Comparison of ENCODE assay signal across 19 mouse cellular contexts in genomic region chr9:61871839-61872238, GRCm38 (mm10). TPM values are rescaled to one million over a fixed set of nuclear protein-coding genes. Genes with fewer than 3 reads are reported as not detected.
DNase-seq lines count a peak whose midpoint lies in the region; ATAC-seq and TF ChIP-seq lines count a peak whose summit lies in the region.
"Had no signal": no experiment of that assay in that cellular context is flagged by ENCODE, and none has a peak within 500 bp of the region (broad histone marks: within the 10 kb centered on the region; RNA-seq: fewer than 3 reads in every experiment).

No protein-coding gene starts in this region.

- H3K27me3 ChIP-seq in hindbrain, embryonic 10.5 days (ENCODE audit: insufficient read depth, poor library complexity, severe bottlenecking), result peaks cover 7% of the 10 kb centered on the region
- H3K27me3 ChIP-seq in hindbrain, postnatal 0 days (ENCODE audit: insufficient read depth, low read length), result no peaks in the 10 kb centered on the region
- H3K27me3 ChIP-seq in forebrain, embryonic 14.5 days (replicated peaks; ENCODE audit: control insufficient read depth, insufficient read depth, low read length), result no peaks in the 10 kb centered on the region
- 0 out of 2 replicates have a peak, but pooled peaks cover 2% of the 10 kb centered on the region for H3K27me3 ChIP-seq in hindbrain, embryonic 15.5 days
- no peaks in the 10 kb centered on the region for H3K27me3 ChIP-seq in midbrain, embryonic 15.5 days (replicated peaks)
- H3K27me3 ChIP-seq in heart, adult 2 months (ENCODE audit: control insufficient read depth, insufficient read depth, low read length), result no peaks in the 10 kb centered on the region

- H3K9me3 ChIP-seq in hindbrain, embryonic 10.5 days, result peaks cover 3% of the 10 kb centered on the region; the same call in 1 of the 2 replicates
- H3K9me3 ChIP-seq in hindbrain, postnatal 0 days (ENCODE audit: low read length), result no peaks in the 10 kb centered on the region
- no peaks in the 10 kb centered on the region for H3K9me3 ChIP-seq in forebrain, embryonic 14.5 days (replicated peaks; ENCODE audit: control insufficient read depth, low read length)
- no peaks in the 10 kb centered on the region for H3K9me3 ChIP-seq in hindbrain, embryonic 15.5 days
- H3K9me3 ChIP-seq in midbrain, embryonic 15.5 days, result no peaks in the 10 kb centered on the region
- H3K9me3 ChIP-seq: heart, embryonic 15.5 days; liver, embryonic 15.5 days had no signal

- no peaks in the 10 kb centered on the region for H3K79me2 ChIP-seq in heart, adult 2 months (replicated peaks; ENCODE audit: control insufficient read depth, insufficient read depth, low read length)

- TF ChIP-seq EP300 in heart, adult 2 months (IDR thresholded peaks at IDR 0.05; ENCODE audit: insufficient read depth, low read depth, low read length), result no peak

- TF ChIP-seq CTCF in hindbrain, postnatal 0 days (IDR thresholded peaks at IDR 0.05; ENCODE audit: low read depth), result no peak
- TF ChIP-seq CTCF in heart, adult 2 months (IDR thresholded peaks at IDR 0.05), result no peak

- WGBS in hindbrain, embryonic 10.5 days, result 30% methylated on average over 6 of the region's 6 CpGs
- 36% methylated on average over 6 of the region's 6 CpGs for WGBS in hindbrain, postnatal 0 days
- 13% methylated on average over 6 of the region's 6 CpGs for WGBS in forebrain, embryonic 14.5 days
- WGBS in hindbrain, embryonic 15.5 days, result 15% methylated on average over 6 of the region's 6 CpGs
- 26% methylated on average over 6 of the region's 6 CpGs for WGBS in midbrain, embryonic 15.5 days
- WGBS in heart, adult 2 months, result 87% methylated on average over 6 of the region's 6 CpGs

- H3K4me3 ChIP-seq in hindbrain, embryonic 10.5 days, result 0 out of 2 replicates have a peak overlapping the region, but pooled peaks have one; percentile 0
- H3K4me3 ChIP-seq in hindbrain, postnatal 0 days (ENCODE audit: low read length), result no peak overlapping the region
- no peak overlapping the region for H3K4me3 ChIP-seq in forebrain, embryonic 14.5 days (ENCODE audit: low read depth, low read length)
- no peak overlapping the region for H3K4me3 ChIP-seq in hindbrain, embryonic 15.5 days
- no peak overlapping the region for H3K4me3 ChIP-seq in midbrain, embryonic 15.5 days
- H3K4me3 ChIP-seq in heart, adult 2 months, result no peak overlapping the region
- H3K4me3 ChIP-seq: heart, embryonic 15.5 days; liver, embryonic 15.5 days; megakaryocyte, embryonic 14.5 days had no signal

- peaks cover 55% of the 10 kb centered on the region for H3K4me1 ChIP-seq in hindbrain, embryonic 10.5 days (replicated peaks)
- H3K4me1 ChIP-seq in hindbrain, postnatal 0 days (ENCODE audit: insufficient read depth, low read length), result 0 out of 2 replicates have a peak, but pooled peaks cover 4% of the 10 kb centered on the region
- peaks cover 36% of the 10 kb centered on the region for H3K4me1 ChIP-seq in forebrain, embryonic 14.5 days (ENCODE audit: control insufficient read depth, insufficient read depth, low read length)
- peaks cover 42% of the 10 kb centered on the region for H3K4me1 ChIP-seq in hindbrain, embryonic 15.5 days (replicated peaks)
- peaks cover 45% of the 10 kb centered on the region for H3K4me1 ChIP-seq in midbrain, embryonic 15.5 days
- H3K4me1 ChIP-seq in heart, adult 2 months (ENCODE audit: control insufficient read depth, insufficient read depth, low read length), result no peaks in the 10 kb centered on the region
- H3K4me1 ChIP-seq: heart, embryonic 15.5 days had no signal

- peak overlapping the region; percentile 85 for H3K27ac ChIP-seq in hindbrain, embryonic 10.5 days
- no peak overlapping the region for H3K27ac ChIP-seq in hindbrain, postnatal 0 days
- peak overlapping the region; percentile 92 for H3K27ac ChIP-seq in forebrain, embryonic 14.5 days (ENCODE audit: low read depth, low read length)
- peak overlapping the region; percentile 59 for H3K27ac ChIP-seq in hindbrain, embryonic 15.5 days (replicated peaks)
- peak overlapping the region; percentile 68 for H3K27ac ChIP-seq in midbrain, embryonic 15.5 days
- no peak overlapping the region for H3K27ac ChIP-seq in heart, adult 2 months
- H3K27ac ChIP-seq: heart, embryonic 15.5 days; liver, embryonic 15.5 days had no signal

- H3K9ac ChIP-seq in hindbrain, postnatal 0 days (replicated peaks; ENCODE audit: low read length), result no peak overlapping the region
- 0 out of 2 replicates have a peak overlapping the region, but pooled peaks have one; percentile 21 for H3K9ac ChIP-seq in forebrain, embryonic 14.5 days (ENCODE audit: low read length)
- H3K9ac ChIP-seq in hindbrain, embryonic 15.5 days, result no peak overlapping the region
- no peak overlapping the region for H3K9ac ChIP-seq in midbrain, embryonic 15.5 days
- H3K9ac ChIP-seq in heart, adult 2 months (ENCODE audit: low read depth, low read length), result no peak overlapping the region
- H3K9ac ChIP-seq: heart, embryonic 15.5 days; liver, embryonic 15.5 days had no signal

- H3K36me3 ChIP-seq in hindbrain, embryonic 10.5 days, result no peaks in the 10 kb centered on the region
- no peaks in the 10 kb centered on the region for H3K36me3 ChIP-seq in hindbrain, postnatal 0 days (ENCODE audit: insufficient read depth, low read length)
- H3K36me3 ChIP-seq in forebrain, embryonic 14.5 days (ENCODE audit: control insufficient read depth, insufficient read depth, low read length), result no peaks in the 10 kb centered on the region
- no peaks in the 10 kb centered on the region for H3K36me3 ChIP-seq in hindbrain, embryonic 15.5 days
- H3K36me3 ChIP-seq in midbrain, embryonic 15.5 days (replicated peaks), result no peaks in the 10 kb centered on the region
- H3K36me3 ChIP-seq in heart, adult 2 months (ENCODE audit: control insufficient read depth, insufficient read depth, low read length), result no peaks in the 10 kb centered on the region
- H3K36me3 ChIP-seq: heart, embryonic 15.5 days; liver, embryonic 15.5 days had no signal

- no peak overlapping the region for H3K4me2 ChIP-seq in hindbrain, postnatal 0 days (ENCODE audit: low read depth, low read length)
- 0 out of 2 replicates have a peak overlapping the region, but pooled peaks have one; percentile 0 for H3K4me2 ChIP-seq in forebrain, embryonic 14.5 days (ENCODE audit: low read length)
- H3K4me2 ChIP-seq in hindbrain, embryonic 15.5 days, result no peak overlapping the region
- H3K4me2 ChIP-seq in midbrain, embryonic 15.5 days, result no peak overlapping the region
- H3K4me2 ChIP-seq: heart, embryonic 15.5 days; liver, embryonic 15.5 days had no signal

- TF ChIP-seq POLR2A in heart, adult 2 months (IDR thresholded peaks at IDR 0.05; ENCODE audit: insufficient read depth, low read depth, low read length), result no peak

- intact Hi-C loops in heart, adult 2 months (cut with DNase I), result no loop called here

- no peak for ATAC-seq in hindbrain, postnatal 0 days
- peak; percentile 58 for ATAC-seq in forebrain, embryonic 14.5 days
- ATAC-seq in hindbrain, embryonic 15.5 days (ENCODE audit: low FRiP score, low read depth), result peak; percentile 19; the same call in 1 of the 2 replicates
- ATAC-seq in midbrain, embryonic 15.5 days (replicated peaks), result 0 out of 2 replicates have a peak, but pooled peaks have one; percentile 18
- no peak for ATAC-seq in frontal cortex, adult (ENCODE audit: low TSS enrichment)
- ATAC-seq: lung, postnatal 0 days had no signal

- DNase-seq in hindbrain, embryonic 10.5 days (ENCODE audit: low spot score), result no peak
- DNase-seq in hindbrain, postnatal 0 days (ENCODE audit: low spot score), result no peak
- no peak for DNase-seq in forebrain, embryonic 14.5 days (ENCODE audit: low spot score)
- DNase-seq in lung, postnatal 14 days, result no peak
- no peak for DNase-seq in heart, adult 2 months
- DNase-seq: cerebellum, adult 18-20 months; gastrocnemius, postnatal 10 days; heart, adult 18-20 months; kidney, adult 18-20 months; kidney, postnatal 14 days; right cerebral cortex, postnatal 4 days; thymus, postnatal 25 days had no signal

RNA-seq across cellular contexts. Expression of gene Rplp1, which starts 42.5 kb away (rescaled TPM):
- polyA plus RNA-seq in hindbrain, embryonic 10.5 days (2016; fragmentation: Nextera tagmentation; extraction: Ambion mirVana), result 1,078 and 1,182 TPM in 2 replicates
- total RNA-seq in hindbrain, postnatal 0 days (2014; rRNA removed), result 2,832 and 4,239 TPM in 2 replicates
- 1,070 and 1,080 TPM in 2 replicates for polyA plus RNA-seq in hindbrain, postnatal 0 days (2015; fragmentation: Nextera tagmentation; extraction: Ambion mirVana)
- polyA plus RNA-seq in forebrain, embryonic 14.5 days (2014; fragmentation: Nextera tagmentation; extraction: Ambion mirVana), result 964 and 1,342 TPM in 2 replicates
- 942 and 984 TPM in 2 replicates for polyA plus RNA-seq in hindbrain, embryonic 15.5 days (2015; fragmentation: Nextera tagmentation; extraction: Ambion mirVana)
- 856 and 860 TPM in 2 replicates for polyA plus RNA-seq in midbrain, embryonic 15.5 days (2015; fragmentation: Nextera tagmentation; extraction: Ambion mirVana)
- total RNA-seq in heart, adult 2 months (2021), result 1,000 to 10,000 TPM; 1,490 to 1,640 TPM
- 2,522 and 4,232 TPM in 2 replicates for polyA plus RNA-seq in heart, adult 2 months (2012; rRNA removed)

Comparison
In these comparisons a context has a peak if more than half of its experiments do, and no peak if none do; other contexts are left out.
1. H3K27ac ChIP-seq: peak in hindbrain, embryonic 10.5 days (single experiment), forebrain, embryonic 14.5 days (single experiment), hindbrain, embryonic 15.5 days (single experiment) and midbrain, embryonic 15.5 days (single experiment); none in hindbrain, postnatal 0 days (single experiment) and heart, adult 2 months (single experiment).
2. ATAC-seq: peak in forebrain, embryonic 14.5 days (single experiment), hindbrain, embryonic 15.5 days (single experiment) and midbrain, embryonic 15.5 days (single experiment); none in hindbrain, postnatal 0 days (single experiment) and frontal cortex, adult (single experiment).